Mouse (Mus musculus): Measurements from ENCODE around the gene Exoc4.

Exoc4 gene

DNA sequence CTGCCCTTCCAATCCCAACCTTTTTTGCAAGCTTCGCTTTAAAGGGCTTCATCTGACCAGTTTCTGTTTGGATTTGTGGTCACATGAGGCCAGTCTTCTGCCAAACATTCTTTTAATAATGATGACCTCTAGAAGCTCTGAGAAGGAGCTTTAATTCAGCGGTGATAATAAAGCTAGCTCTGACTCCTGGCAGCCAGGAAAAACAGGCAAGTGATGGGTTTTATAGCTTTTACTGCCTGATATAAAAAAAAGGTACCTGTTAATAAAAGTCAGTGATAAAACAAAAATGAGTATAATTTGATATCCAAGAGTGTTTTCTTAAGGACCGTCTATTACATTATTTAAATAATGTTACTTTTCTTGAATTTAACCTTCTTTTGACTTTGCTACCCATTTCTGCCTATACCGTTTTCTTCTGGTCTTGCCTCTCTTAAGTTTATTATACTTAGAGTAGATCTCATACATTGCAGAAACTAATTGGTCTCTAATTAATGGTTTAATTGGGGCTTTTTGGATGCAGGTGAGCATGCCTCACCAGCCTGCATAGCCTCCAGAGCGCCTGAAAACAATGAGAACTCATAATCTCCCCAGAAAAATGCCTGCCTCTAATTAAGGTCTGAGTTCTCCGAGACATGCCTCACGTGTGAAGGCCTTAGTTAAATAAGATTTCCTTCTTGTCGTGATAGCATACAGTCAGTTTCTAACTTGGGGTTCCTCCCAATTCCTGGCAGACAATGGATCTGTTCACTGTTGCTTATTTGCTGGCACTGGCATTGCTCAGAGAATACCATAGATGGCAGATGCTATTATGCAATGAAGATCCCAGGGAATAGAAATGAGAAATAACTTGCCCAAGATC, 681.4 kb downstream of the Exoc4 start:
- DNase-seq (ENCODE audit: low spot score) = no peak

- DNase-seq (ENCODE audit: low spot score) = no peak
Observed at GRCm38 (mm10) chr6:33937906-33938305, 689.0 kb downstream of the Exoc4 start.

DNA sequence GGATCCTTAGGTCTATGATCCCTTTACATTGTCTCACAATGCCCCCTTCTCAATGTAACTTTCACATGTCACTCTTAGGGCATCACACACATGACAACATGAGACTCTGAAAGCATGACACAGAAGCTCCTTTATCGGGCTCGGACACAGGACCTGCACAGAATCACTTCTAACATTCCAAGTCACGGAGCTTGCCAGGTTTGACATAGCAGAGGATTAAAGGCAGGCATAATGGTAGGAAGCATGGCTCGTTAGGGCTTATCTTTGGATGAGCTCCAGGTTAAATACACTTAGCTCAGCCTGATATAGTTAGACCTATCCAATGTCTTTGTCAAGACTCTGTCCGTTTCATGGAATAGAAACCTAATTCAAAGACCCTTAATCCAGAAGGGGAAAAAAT, 690.3 kb downstream of the Exoc4 start:
- no peak for DNase-seq (ENCODE audit: low spot score)

DNA sequence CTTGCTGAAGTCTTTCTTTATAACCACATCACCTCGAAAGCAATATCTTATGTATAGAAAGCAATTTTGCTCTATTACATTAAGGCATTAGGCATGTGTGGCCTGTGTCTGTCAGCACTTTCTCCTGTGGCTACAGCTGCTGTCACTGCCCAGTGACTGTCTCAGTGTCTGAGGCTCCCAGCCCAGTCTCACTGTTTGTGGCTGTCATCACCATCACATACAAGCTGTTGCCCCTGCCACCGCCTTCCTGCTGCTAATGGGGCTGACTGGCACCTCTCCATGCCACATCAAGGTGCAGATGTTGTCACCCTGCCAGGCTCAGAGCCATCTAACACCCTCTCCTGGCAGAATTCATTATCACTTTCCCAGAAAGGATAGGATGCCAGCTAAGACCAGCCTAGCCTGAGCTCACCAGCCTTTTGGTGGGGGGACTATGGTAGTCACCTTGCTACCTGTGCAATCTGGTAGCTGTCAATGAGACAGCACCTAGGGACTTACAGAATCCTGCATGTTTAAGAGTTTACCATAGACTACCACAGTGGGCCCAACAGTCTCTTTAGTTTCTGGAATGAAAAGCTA, 698.1 kb downstream of the Exoc4 start:
- DNase-seq (ENCODE audit: low spot score) = no peak

- no peak for DNase-seq (ENCODE audit: low spot score)
Observed at GRCm38 (mm10) chr6:33950113-33950512, 701.2 kb downstream of the Exoc4 start.

DNA sequence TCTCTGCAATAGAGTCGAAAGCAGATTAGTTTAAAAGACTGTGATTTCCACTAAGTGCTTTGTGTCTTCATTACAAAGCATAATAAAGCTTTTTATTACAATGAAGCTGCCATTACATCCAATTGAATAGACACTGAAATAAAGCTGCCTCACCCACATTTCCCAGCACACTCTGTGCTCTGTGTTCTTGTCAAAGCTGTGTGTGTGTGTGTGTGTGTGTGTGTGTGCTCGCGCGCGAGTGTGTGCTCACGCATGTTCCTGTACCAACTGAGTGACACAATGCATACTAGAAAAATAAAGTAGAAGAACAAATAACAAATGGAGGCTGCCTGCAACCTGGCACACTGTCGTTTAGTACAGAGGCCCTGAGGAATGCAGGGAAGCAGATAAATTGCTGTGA, 706.6 kb downstream of the Exoc4 start:
- no peak for DNase-seq (ENCODE audit: low spot score)

- DNase-seq (ENCODE audit: low spot score) = no peak
Observed at GRCm38 (mm10) chr6:33958281-33958680, 709.4 kb downstream of the Exoc4 start.

GRCm38 (mm10) chr6:33960766-33961165, 711.9 kb downstream of the Exoc4 start:
- no peak for DNase-seq (ENCODE audit: low spot score)

DNA sequence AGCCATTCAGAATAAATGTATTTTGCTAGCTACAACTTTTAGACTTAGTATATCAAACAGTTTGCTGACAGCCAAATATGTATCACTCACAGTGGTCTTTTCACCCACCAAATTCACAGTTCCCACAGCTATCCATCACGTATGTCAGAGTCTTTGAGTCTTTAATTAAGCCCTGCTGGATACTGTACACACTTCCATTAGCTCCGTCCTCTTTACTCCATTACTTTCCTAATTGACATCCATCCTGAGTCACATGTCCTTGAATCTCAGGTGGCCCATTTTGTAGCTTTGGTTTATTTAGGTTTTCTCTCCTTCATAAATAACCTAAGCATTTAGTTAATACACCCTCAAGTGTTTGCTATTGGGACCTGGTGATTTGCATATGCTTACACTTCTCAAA, 714.2 kb downstream of the Exoc4 start:
- DNase-seq (ENCODE audit: low spot score) = no peak

DNA sequence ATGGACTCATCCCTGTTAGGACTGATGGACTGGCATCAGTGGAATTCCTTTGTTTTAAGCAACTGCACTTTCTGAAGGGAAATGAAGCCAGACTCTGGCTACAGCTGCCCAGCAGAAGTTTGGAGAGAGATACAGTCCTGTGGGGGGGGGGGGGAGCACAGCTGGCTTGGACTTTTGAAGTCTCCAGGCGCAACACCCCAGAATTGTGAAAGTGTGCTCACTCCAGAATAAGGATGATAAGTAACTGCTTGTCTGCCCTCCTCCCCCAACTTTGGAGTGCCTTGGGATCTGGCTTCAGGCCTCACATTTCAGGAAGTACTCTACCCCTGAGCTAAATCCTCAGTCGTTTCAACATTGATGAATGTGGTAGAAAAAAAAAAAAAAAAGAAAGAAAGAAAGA, 716.7 kb downstream of the Exoc4 start:
- no peak for DNase-seq (ENCODE audit: low spot score)

DNA sequence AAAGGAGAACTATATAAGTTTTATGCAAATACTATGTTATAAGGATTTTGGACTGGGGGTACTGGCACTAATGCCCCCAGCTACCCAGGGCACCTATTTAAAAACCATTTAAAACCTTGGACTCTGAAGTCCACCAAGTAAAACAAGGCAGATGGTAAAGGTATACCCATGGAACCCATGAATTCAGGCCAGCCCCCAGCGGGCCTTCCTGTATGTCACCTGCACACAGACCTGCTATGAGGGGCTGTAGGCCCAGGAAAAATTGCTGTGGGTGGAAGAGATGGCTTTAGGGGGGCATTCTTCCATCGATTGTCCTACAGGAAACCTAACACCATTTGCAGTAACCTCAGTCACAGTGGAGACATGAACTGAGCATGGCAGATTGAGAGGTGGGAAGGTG, 719.9 kb downstream of the Exoc4 start:
- no peak for DNase-seq (ENCODE audit: low spot score)

GRCm38 (mm10) chr6:33972801-33973200, 723.9 kb downstream of the Exoc4 start:
- no peak for DNase-seq (ENCODE audit: low spot score)

- no peak for DNase-seq (ENCODE audit: low spot score)
Observed at GRCm38 (mm10) chr6:33976576-33976975, 727.7 kb downstream of the Exoc4 start.

- DNase-seq (ENCODE audit: low spot score) = no peak
Observed at GRCm38 (mm10) chr6:33977448-33977847, 728.6 kb downstream of the Exoc4 start.

DNA sequence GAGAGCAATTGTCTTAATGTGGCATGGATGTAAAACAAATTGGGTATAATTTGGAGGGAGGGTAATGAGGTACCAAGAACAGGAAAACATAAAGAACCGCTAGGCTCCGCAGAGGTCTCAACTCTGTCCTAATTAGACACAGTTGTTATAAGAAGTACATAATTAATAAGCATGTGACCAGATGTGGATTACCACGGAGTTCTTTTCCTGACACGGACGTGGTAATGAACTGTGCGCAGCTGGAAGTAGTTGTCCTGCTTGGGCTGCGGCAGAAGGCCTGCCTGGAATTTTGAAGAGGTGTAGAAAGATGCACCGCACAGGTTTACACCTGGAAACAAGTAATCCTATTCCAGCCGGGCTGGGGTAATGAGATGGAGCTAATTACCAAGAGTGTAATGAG, 729.0 kb downstream of the Exoc4 start:
- no peak for DNase-seq (ENCODE audit: low spot score)

- no peak for DNase-seq (ENCODE audit: low spot score)
Observed at GRCm38 (mm10) chr6:33982709-33983108, 733.8 kb downstream of the Exoc4 start.

DNA sequence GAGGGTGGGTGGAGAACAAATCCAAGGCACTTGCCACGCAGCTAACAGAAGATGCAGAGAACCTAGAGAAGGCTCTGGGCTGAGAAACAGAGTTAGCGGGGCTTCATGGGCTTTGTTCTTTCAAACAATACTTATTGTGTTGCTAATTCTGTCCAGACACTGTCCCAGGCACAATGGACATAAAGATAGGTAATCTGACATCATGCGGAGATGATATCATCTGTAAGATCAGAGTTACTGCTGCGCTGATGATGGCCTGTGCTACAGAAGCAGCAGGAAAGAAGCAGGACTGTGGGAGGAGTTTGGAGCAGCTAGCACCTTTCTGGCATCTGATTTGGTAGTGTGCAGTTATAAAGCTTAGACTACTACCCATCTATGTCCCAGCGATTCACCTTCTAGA, 738.2 kb downstream of the Exoc4 start:
- DNase-seq (ENCODE audit: low spot score) = no peak

- DNase-seq (ENCODE audit: low spot score) = no peak
Observed at GRCm38 (mm10) chr6:33992213-33993034, 743.5 kb downstream of the Exoc4 start.

DNA sequence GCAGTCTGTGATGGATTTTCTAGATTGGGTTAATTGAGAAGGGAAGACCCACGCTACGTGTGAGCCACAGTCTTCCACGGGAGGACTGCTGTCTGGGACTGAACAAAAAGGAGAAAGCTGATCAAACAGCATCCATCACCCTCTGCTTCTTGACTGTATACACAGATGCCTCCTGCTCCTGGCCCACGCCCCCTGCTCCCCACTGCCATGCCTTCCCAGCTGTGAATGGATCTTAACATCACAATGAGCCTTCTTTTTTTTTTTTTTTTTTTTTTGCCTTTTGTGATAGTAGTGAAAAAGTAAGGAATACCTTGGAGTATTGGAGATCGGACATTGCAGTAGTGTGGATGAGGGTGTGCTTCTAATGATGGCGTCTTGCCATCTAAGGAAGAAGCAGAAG, 745.0 kb downstream of the Exoc4 start:
- DNase-seq (ENCODE audit: low spot score) = no peak

DNA sequence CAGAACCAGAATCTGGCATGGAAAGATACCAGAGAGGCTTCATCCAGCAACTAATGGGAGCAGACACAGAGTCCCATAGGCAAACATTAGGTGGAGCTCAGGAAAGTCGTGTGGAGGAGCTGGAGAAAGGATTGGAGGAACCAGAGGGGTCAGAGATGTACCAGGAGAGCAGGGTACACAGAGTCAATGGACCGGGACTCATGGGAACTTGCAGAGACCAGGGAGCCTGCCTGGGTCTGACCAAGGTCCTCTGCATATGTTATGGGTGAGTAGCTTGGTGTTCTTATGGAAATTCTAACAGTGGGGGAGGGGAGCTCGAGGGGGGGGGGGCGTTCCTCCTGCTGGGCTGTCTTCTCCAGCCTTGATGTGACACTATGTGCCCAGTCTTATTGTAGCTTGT, 749.7 kb downstream of the Exoc4 start:
- no peak for DNase-seq (ENCODE audit: low spot score)

DNA sequence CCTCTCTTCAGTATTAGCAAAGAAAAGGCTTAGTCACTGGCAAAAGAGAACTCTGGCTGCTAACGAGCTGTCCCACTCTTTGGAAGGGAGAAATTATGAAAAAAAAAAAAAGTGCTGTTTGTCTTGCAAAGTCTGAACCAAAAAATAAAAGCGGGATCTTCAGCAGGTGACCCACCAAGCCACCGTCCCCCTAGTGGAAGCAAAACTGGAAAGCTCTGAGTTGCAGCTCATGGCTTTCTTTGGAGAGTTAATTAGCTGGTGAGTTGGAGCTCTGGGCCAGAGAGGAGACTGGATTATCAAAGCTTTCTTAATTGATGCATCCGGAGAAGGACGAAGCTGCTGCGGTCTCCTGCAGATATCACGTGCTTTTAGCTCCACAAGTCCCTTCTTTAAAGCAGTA, 750.6 kb downstream of the Exoc4 start:
- no peak for DNase-seq (ENCODE audit: low spot score)

GRCm38 (mm10) chr6:34000644-34001043, 751.8 kb downstream of the Exoc4 start:
- no peak for DNase-seq (ENCODE audit: low spot score)

DNA sequence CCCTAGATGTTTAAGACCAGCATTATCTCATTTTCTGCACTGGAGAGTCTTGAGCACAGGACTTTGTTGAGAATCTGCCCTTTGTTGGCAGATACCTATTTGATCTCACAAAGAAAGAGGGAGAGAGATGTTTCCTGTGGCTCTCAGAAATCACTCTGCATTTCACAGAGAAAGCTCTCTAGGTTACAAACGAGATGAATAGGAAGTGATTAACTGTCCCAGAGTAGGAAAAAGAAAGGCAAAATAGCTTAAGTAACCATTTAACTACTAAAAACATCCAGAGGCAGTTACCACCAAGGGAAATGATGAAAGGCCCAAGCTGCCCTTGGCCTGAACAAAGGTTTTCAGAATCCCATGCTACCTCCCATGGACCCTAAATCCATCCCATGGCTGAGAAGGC, 754.1 kb downstream of the Exoc4 start:
- DNase-seq (ENCODE audit: low spot score) = no peak

Measured in testis, postnatal 10 days (tissue).